Mouse (Mus musculus) left cerebral cortex, adult 11 months (tissue): ENCODE data around the gene Rptor.

Source experiments
- DNase-seq: peaks from one replicate; pipeline ENCODE4 v3.0.0; 2022; ENCODE audit warnings: low spot score

Gene Rptor

DNA sequence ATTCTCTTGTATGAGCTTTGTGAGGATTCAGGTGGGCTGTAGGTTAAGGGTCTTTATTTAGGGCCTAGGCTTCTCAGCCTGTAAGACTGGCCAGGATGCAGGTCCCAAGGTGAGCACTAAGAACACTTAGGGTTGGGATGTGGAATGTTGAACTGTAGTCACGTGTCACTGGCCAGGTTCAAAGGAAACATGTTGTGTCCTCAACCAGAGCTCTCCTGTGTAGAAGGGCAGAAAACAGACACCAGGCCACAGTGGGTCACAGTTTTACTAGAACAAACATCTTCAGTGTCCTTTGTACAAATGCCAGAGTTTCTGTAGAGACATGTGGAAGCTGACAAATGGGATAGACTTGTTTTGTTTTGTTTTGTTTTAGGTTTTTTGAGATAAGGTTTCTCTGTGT lies 138.7 kb downstream of the Rptor start:
- DNase-seq, result no peak

DNA sequence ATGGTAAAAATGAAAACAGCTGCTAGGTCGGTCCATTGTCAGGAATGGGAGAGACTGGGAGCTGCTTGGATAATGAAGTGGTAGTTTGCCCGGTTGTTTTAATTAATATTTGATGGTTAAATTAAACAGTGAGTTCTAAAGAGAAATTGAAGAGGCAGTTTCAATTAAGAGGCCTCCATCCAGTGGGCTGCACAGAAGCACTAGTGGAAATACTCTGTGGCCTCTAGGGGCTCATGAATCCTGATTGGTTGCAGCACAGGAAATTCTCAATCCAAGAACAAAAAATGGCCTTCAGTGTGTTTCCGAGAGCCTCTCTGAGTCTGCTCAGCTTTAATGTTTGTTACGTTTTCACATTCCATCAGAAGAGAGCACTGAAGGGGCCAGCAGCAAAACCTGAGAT lies 141.7 kb downstream of the Rptor start:
- no peak for DNase-seq

GRCm38 (mm10) chr11:119745333-119745732 lies 142.6 kb downstream of the Rptor start:
- DNase-seq, result no peak

DNA sequence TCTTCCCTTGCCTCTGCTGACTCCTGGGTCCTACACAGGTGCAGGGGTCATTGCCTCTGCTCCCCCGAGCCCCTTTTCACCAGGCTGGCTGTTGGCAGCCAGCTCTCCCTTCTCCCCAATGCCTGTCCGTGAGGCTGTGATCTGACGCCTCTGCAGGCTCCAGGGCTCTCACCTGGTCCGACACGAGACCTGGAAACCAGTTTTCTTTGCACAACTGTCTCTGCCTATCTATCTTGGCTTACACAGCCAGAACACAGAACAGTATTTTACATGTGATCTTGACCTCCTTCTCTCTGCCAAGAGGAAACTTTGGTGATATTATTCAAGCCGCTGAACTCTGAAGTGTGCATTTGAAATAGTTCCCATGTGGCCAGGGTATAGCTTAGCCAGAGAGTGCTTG lies 151.8 kb downstream of the Rptor start:
- no peak for DNase-seq

- DNase-seq, result no peak
Measured at GRCm38 (mm10) chr11:119758214-119758613, 155.5 kb downstream of the Rptor start.

GRCm38 (mm10) chr11:119758705-119759327 lies 156.1 kb downstream of the Rptor start:
- DNase-seq, result no peak

GRCm38 (mm10) chr11:119762911-119763310 lies 160.2 kb downstream of the Rptor start:
- no peak for DNase-seq

DNA sequence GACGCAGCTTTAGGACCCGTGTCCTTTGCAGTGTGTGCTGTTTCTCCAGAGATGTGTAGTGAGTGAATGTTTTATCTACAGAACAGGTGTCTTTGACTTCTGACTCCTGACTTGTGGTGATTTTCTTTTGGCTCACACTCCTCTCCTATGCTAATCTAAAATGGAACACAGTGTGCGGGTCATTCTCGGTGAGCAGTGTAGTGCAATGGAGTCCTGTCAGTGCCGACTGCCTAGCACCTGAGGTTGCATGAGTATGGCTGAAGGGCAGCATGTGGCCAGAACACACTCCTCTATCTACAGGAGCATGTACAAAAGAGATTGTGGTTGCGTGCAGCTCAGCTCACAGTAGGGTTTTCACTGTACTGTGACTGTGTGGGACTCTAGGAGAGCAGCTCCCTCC lies 163.3 kb downstream of the Rptor start:
- no peak for DNase-seq

DNA sequence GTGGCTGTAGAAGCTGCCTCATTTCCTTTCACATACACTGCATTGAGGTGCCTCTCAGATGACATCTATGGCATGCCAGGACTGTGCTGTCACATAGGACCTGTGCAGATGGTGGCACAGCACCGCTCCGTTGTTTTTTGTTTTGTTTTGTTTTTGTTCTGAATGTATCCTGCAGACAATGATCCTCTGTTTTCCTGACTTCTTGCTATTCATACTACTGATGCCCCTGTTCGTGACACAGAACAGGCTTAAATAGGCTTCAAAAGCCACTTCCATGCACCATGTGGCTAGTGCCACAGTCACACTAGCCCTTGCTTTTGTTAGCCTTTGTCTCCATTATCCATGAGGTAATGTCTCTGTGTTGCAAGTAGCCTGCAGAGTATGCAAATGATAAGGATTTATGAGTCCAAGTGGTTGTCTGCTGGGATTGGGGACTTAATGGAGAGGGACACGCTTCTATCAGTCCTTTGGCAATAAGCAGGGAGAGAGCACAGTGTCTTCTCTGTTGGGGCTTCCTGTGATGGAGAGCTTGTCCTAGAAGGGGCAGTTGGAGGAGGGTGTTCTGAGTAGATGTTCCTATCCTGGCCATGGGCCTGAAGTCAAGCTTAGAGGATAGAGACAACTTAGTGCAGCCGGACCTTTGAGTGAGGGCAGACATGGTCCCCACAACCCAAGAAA lies 164.2 kb downstream of the Rptor start:
- DNase-seq, result no peak

- no peak for DNase-seq
Measured at GRCm38 (mm10) chr11:119767525-119767924, 164.8 kb downstream of the Rptor start.

DNA sequence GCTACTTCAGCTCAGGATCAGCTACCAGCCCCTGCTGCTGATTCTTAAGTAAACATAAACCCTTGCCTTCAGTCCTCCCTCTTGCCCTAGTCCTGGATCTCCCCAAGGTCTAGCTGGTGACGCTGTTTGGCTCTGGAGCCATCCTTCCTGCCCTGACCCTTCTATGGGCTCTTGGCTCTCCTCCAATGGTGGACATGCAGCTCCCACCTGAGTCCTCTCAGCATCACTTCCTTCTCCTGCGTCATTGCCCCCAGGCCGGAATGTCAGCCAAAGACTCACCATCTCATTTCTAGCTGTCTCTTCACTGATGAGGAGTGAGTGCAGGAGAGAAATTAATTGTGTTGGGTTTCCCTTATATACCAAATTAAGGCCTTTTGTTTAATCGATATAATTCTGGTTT lies 165.8 kb downstream of the Rptor start:
- DNase-seq, result no peak

- no peak for DNase-seq
Measured at GRCm38 (mm10) chr11:119769666-119770065, 167.0 kb downstream of the Rptor start.

DNA sequence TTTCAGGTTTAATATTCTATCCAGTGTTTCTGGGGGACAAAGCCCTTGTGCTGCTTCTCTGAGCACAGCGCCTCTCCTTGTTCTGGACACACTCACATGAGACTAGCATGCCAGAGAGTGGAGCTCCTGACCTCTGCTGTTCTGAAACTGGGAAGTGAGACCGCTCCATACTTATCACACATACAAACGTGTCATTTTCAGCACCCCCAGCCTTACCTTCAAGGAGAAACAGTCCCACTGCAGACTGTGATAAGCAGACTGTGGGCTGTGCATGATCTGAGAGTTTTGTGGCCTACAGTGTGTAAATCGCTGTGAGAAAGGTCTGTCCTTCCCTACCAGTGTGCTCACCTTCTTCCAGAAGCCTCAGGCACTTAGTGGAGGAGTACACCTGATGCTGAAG lies 168.3 kb downstream of the Rptor start:
- no peak for DNase-seq

DNA sequence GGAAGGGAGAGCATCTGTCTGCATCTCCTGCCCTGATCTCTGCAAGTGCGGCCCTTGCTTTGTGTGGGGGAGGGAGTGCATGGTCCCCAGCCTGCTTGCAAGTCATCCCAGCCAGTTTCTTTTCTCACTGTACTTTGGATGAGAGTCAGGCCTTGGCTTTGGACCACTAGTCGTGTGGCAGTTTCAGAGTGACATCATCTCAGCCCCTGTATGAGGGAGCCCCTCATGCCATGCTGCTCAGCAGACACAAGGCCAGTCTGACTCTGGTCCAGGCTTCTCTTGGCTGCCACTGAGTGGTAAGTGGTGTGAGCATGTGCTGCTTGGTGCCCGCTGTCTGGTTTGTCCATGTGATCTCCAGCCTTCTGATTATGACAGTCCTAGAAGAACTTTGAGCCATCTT lies 170.2 kb downstream of the Rptor start:
- DNase-seq, result no peak

DNA sequence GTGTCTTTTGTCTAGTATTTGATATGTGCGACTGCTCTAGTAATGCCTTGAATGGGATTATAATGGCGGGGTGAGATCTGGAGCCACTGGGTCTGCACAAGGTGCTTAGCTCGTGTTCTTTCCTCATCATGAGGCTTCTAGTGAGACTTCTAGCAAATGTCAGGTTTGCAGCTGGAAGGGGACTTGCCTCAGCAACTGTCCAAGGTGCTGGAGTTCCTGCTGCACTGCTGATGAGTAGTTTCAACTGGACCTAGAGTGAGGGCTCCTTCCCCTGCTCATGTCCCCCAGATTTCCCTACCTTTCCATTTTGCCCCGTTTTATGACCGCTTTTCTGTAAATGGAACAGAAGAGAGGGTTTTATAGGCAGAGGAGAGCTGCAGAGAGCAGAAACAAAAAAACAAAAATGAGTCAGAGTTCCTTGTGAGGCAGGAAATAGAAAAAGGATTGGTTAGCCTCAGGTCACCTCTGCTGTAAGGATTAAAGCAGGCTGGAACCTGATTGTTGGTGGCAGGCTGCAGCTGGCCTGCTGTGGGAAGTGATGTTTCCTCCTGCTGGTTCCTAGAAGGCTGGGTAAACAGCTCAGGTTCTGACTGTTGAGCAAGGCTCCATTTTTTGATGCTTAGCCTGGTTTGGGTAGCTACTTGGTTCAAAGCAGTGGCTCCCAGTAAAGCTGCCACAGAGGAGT lies 172.5 kb downstream of the Rptor start:
- DNase-seq, result no peak

DNA sequence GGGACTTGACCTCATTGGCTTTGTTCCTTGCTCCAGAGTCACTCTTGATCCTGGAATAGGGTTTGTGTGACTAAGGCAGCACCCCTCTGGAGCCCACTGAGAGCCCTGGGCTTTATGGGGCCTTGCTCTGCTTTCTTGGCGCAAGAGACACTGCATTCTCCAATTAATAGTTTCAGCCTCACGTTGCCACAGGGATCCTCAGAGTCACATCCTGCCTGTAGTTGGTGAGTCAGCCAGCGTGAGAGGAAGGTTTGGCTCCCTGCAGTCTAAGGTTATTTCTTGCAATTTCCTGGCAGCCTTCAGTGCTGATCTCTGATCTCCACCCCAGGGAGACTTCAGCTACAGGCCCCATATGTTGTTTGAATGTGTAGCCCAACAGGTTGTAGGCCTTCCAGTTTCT lies 174.5 kb downstream of the Rptor start:
- no peak for DNase-seq

DNA sequence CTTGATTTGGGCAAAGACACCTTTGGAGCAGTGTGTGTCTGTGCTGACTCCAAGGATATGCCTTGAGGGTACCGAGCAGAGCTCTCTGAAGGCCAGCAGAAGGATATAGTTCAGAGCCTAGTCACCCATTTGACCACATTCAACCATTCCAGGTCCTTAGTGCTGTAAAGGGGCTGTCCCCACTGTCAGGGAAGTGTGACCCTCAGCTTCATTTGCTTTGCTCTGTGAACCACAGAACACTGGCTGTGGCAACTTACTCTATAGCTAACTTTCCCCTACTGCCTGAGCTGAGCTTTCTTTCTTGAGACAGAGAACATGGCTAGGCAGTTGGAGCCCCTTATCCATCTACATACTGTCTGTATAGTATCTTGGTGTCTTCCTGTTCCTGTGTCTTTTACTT lies 175.2 kb downstream of the Rptor start:
- no peak for DNase-seq

- DNase-seq, result no peak
Measured at GRCm38 (mm10) chr11:119780290-119780689, 177.6 kb downstream of the Rptor start.

GRCm38 (mm10) chr11:119781165-119781564 lies 178.5 kb downstream of the Rptor start:
- no peak for DNase-seq

- no peak for DNase-seq
Measured at GRCm38 (mm10) chr11:119781726-119782125, 179.0 kb downstream of the Rptor start.

DNA sequence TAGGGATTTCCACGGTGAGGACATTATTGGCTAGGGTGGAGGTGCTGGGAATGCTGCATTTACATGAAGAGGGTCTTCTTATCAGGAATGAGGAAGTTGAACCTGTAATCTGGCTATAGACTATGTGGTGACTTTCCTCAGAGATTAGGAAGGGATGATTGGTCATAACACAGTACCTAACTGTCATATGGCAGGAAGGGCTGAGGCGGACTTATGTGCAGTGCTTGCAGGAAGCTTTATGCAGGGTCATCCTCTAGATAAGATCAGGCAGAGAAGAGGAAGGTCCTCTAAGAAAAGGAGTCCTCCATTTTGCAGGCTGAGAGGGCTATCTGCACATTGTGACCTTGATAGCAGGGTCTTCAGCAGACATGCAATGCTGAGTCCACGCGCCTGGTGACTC lies 180.9 kb downstream of the Rptor start:
- DNase-seq, result no peak

GRCm38 (mm10) chr11:119784672-119785341 lies 182.1 kb downstream of the Rptor start:
- no peak for DNase-seq
